Mouse (Mus musculus) hindbrain, embryonic 10.5 days (tissue): ENCODE measurements around the gene Foxd4. TPM values are rescaled to one million over a fixed set of nuclear protein-coding genes. Genes with fewer than 3 reads are reported as not detected.

Experiments used
- DNase-seq: peaks from one replicate; pipeline ENCODE4 v3.0.0-alpha.2; 2017; ENCODE audit warnings: low spot score
- H3K27ac ChIP-seq: fragments of 300-500 bp; sonication (generic); 2 replicates; pipeline ENCODE4 v1.5.1; 2016; ENCODE audit warnings: mild to moderate bottlenecking, moderate library complexity
- H3K27me3 ChIP-seq: fragments of 300-500 bp; sonication (generic); 2 replicates; pipeline ENCODE4 v1.6.1; 2016; ENCODE audit warnings: mild to moderate bottlenecking; ENCODE audit not compliant: poor library complexity, insufficient read depth, severe bottlenecking
- H3K36me3 ChIP-seq: fragments of 300-500 bp; sonication (generic); 2 replicates; pipeline ENCODE4 v1.6.1; 2016; ENCODE audit warnings: mild to moderate bottlenecking, moderate library complexity
- H3K4me1 ChIP-seq: fragments of 300-500 bp; sonication (generic); replicated peaks from 2 replicates; pipeline ENCODE4 v1.6.1; 2016; ENCODE audit warnings: mild to moderate bottlenecking
- H3K4me3 ChIP-seq: fragments of 300-500 bp; sonication (generic); 2 replicates; pipeline ENCODE4 v1.5.1; 2016; ENCODE audit warnings: mild to moderate bottlenecking, moderate library complexity
- H3K9me3 ChIP-seq: fragments of 300-500 bp; sonication (generic); 2 replicates; pipeline ENCODE4 v1.6.1; 2016; ENCODE audit warnings: mild to moderate bottlenecking, moderate library complexity
- WGBS: fragments of 180-500 bp; shearing (Covaris S2); methylation state at CpG from one replicate; pipeline ENCODE4 v1.1.7; 2016; 5-methylcytosine and 5-hydroxymethylcytosine counted together
- polyA plus RNA-seq: library from polyadenylated mRNA; unstranded; fragments of >200 nt; fragmentation: Nextera tagmentation; extraction: Ambion mirVana; gene quantifications from 2 replicates; pipeline ENCODE4 v1.2.1, GENCODE M21; 2016

The Foxd4 gene
- polyA plus RNA-seq, 1 experiment from 2014 or later: 0.42 TPM

DNA sequence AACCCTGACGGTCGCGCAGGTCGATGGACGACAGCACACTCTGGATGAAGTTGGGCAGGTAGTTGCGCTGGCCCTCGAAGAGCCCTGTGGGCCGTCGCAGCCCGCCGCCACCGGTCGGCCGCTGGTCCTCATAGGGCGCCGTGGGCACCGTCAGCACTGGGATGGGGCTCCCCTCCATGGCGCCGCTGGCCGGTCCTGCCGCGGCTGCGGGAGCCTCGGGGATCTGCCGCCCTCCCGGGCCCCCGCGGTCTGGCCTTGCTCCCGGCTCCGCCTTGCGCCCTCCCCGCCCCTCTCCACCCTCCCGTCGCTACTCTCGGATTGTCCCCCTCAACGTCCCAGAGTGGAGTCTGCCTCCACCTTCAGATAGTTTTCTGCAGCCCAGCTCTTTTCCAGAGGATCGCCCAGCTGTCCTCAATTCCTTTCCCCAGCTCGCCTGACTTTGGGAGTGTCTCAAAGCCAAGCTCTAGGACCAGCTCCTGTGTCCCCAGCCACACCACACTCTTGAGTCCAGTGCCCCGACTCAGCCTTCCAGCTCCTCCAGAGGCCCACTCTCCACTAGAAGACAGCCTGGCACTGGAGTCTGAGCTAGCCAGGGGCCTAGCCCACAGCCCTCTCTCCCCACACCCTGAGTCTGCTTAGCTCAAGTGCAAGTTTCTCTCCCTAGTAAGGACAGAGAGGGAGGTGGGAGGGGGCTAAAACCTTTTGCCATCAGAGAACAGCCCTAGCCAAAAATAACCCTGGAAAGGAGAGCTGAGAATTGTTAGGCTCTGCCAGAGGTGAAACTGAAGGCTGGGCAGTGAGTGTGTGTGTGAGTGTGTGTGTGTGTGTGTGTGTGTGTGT, 39.2 kb downstream of the Foxd4 start, which contains the start of gene Pgm5:
Gene Pgm5 (minus strand): TSS at position 244 of the 840 bp plus-strand sequence.
- peaks cover 11% of the 10 kb centered on the region for H3K4me1 ChIP-seq
- no peaks in the 10 kb centered on the region for H3K36me3 ChIP-seq
- WGBS: 1% methylated on average over 39 of the region's 39 CpGs
- DNase-seq: peak; percentile 31
- H3K27ac ChIP-seq: peak within 1 kb of the TSS; percentile 78
- peak within 1 kb of the TSS; percentile 59 for H3K4me3 ChIP-seq
- no peaks in the 10 kb centered on the region for H3K9me3 ChIP-seq
- peaks cover 46% of the 10 kb centered on the region for H3K27me3 ChIP-seq

DNA sequence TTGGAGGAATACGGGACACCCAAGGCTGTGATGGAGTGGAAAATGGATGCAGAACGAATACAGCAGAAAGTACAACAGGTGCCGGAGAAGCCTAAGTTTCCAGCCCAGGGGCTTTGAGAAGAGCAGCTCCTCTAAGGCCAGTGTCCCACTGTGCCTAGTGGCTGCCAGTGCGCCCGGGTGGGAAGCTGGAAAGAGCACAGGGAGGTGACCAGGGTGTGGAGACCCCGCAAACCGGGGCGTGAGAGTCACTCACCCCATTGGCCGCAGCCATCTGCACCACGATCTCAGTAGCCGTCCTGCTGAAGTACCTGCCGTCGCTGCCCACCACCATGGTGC, 39.8 kb downstream of the Foxd4 start:
- DNase-seq: no peak
- H3K27me3 ChIP-seq: peaks cover 46% of the 10 kb centered on the region
- no peaks in the 10 kb centered on the region for H3K36me3 ChIP-seq
- H3K4me3 ChIP-seq: peak overlapping the region; percentile 59
- H3K27ac ChIP-seq: peak overlapping the region; percentile 78
- H3K9me3 ChIP-seq: no peaks in the 10 kb centered on the region
- H3K4me1 ChIP-seq: peaks cover 11% of the 10 kb centered on the region
- 20% methylated on average over 13 of the region's 13 CpGs for WGBS

DNA sequence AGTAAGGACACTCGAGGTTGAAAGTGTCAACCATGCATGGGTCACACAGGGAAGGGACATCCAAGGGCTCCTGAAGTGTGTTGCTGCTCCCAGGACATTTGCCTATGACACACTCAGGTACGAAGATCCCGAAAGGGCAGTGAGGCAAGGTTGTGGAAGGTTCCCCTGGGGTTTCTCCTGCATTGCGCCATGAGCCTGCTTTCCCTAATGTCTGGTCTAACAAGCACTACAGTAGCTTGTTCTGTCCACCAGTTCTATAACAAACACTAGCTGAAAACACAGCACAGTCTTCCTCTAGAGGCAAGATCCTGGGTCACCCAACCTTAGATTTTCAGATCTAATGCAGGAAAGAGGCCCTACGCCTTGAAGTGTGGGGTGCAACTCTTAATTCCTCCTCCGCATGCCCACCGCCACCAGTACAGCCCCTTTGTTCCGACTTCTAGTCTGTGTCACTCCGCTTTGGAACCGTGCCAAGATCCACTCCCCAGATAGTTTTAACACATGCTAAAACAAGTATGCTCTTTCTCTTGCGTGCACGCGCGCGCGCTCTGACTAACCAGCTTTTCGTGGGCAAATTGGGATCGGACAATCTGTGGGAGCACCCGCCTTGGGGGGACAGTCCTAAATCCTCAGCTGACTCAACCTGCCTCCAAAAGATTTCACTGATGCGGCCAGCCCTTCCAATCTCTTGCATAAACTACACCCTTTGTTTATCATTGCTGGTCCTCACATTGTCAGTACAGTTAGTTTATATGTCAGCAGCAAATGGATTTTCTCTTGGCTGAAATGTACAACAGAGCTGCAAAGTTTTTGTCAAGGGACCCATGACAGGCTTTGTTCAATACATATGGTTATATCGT, 49.3 kb downstream of the Foxd4 start:
- H3K4me3 ChIP-seq: no peak overlapping the region
- 91% methylated on average over 21 of the region's 21 CpGs for WGBS
- no peak overlapping the region for H3K27ac ChIP-seq
- H3K36me3 ChIP-seq: no peaks in the 10 kb centered on the region
- no peaks in the 10 kb centered on the region for H3K9me3 ChIP-seq
- peaks cover 15% of the 10 kb centered on the region for H3K4me1 ChIP-seq
- H3K27me3 ChIP-seq: no peaks in the 10 kb centered on the region
- DNase-seq: no peak

Other genes starting within 250 kb of the Foxd4 start
- gene Tmem252, start 227.2 kb downstream of the Foxd4 start, polyA plus RNA-seq: 0.25 and 0.35 TPM in 2 replicates
- gene Pgm5, start 39.3 kb downstream of the Foxd4 start, polyA plus RNA-seq: 0.13 and 0.17 TPM in 2 replicates
- gene Gm10053, start 25.5 kb downstream of the Foxd4 start, polyA plus RNA-seq: 280 and 317 TPM in 2 replicates
- 18.5 and 22.3 TPM in 2 replicates for gene Cbwd1, start 60.4 kb upstream of the Foxd4 start, polyA plus RNA-seq
- 1.4 and 2.2 TPM in 2 replicates for gene Dock8, start 98.3 kb upstream of the Foxd4 start, polyA plus RNA-seq